Mouse (Mus musculus) heart, postnatal 0 days (tissue): ENCODE data around the gene Csmd2.

Experiments used
- CTCF ChIP-seq: IDR thresholded peaks from 2 replicates; pipeline ENCODE4 v1.5.1; 2016; ENCODE audit warnings: antibody characterized with exemption, control low read depth, low read depth
- EP300 ChIP-seq: IDR thresholded peaks from 2 replicates; pipeline ENCODE4 v1.6.1; 2016; ENCODE audit warnings: antibody characterized with exemption, low read depth

DNA sequence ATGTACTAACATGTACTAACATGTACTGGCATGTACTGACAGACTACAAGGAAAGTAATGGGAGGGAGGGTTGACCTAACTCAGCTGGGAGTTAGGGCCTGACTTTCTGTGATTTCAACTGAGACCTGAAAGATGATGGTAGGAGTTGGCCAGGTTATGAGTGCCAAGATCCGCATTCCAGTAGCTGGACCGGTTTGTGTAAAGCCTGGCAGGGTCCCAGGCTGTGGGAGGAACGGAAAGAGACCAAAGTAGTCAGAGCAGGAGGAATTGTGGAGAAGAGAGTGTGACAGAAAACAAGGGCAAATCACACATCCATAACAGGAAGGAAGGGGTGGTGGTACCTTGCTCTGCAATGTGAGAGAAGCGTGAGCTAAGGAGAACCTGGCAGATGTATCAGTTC lies 588.2 kb downstream of the Csmd2 start:
- TF ChIP-seq CTCF (no peak), EP300 (no peak)
